Mouse (Mus musculus): Measurements from ENCODE around the gene Zzz3. TPM values are rescaled to one million over a fixed set of nuclear protein-coding genes. Genes with fewer than 3 reads are reported as not detected.
"Not testable (repeated sequence)": the region's sequence is repeated elsewhere in the genome, so short reads cannot be mapped to it uniquely, and the experiment has no call there.

Gene Zzz3
- total and polyA plus RNA-seq, 2 experiments from 2014 or later: 22.6 to 43.4 TPM

DNA sequence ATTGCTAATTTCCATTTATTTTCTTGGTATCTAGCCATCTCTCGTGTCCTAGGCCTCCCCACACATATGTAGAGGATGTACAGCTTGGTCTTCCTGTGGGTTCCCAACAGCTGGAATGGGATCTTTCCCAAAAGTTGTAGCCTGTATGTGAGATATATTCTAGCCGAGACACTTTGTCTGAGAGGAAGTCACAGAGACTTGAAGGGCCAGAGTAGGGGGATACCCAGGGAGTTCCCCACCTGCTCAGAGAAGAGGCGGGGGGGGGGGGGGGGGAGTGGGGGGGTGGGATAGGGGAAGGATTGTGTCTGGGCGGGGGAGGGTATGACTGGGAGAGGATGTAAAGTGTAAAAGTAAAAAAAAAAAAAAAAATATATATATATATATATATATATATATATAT is 57.9 kb downstream of the Zzz3 start:
- TF ChIP-seq CTCF (IDR thresholded peaks at IDR 0.05; ENCODE audit: low read depth): no peak
- Histone ChIP-seq H3K27ac (ENCODE audit: low read depth, low read length) (no peak overlapping the region), H3K9me3 (ENCODE audit: low read length) (no peaks in the 10 kb centered on the region), H3K27me3 (ENCODE audit: insufficient read depth, low read length) (no peaks in the 10 kb centered on the region), H3K9ac (no peak overlapping the region), H3K4me2 (ENCODE audit: low read depth) (no peak overlapping the region), H3K36me3 (ENCODE audit: insufficient read depth) (peaks cover 50% of the 10 kb centered on the region), H3K4me3 (ENCODE audit: low read depth, low read length) (no peak overlapping the region), H3K4me1 (ENCODE audit: insufficient read depth) (no peaks in the 10 kb centered on the region)
- WGBS: 93% methylated on average over 3 of the region's 4 CpGs
- DNase-seq (no peak), ATAC-seq (no peak)

- Histone ChIP-seq H3K9me3 (ENCODE audit: low read length) (no peaks in the 10 kb centered on the region), H3K27ac (ENCODE audit: low read depth, low read length) (no peak overlapping the region), H3K4me3 (ENCODE audit: low read depth, low read length) (no peak overlapping the region), H3K4me1 (ENCODE audit: insufficient read depth) (no peaks in the 10 kb centered on the region), H3K9ac (no peak overlapping the region), H3K4me2 (ENCODE audit: low read depth) (no peak overlapping the region), H3K27me3 (ENCODE audit: insufficient read depth, low read length) (no peaks in the 10 kb centered on the region), H3K36me3 (ENCODE audit: insufficient read depth) (peaks cover 46% of the 10 kb centered on the region)
- WGBS: 94% methylated on average over 2 of the region's 2 CpGs
- no peak for TF ChIP-seq CTCF (IDR thresholded peaks at IDR 0.05; ENCODE audit: low read depth)
- DNase-seq (no peak), ATAC-seq (no peak)
Measured at GRCm38 (mm10) chr3:152457308-152458035, 62.2 kb downstream of the Zzz3 start.

DNA sequence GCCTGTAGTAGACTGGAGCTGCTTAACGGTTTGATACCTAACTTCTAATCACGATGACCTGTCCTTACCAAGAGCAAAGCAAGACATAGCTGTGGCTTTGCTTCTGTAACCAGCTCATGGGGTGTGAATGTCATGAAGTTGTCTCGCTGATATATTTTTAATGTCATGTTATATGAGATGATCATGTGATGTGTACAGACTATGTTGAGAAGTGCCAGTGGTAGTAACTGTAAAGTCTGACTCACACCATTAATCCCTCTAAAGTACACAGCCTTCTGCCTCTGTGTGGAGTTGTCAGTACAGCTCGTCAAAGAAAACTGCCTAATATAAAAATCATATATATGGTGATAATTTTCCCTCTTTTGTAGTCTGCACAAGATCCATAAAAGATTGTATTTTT is 63.6 kb downstream of the Zzz3 start:
- not testable (repeated sequence) for H3K4me1 ChIP-seq (ENCODE audit: insufficient read depth); H3K4me2 ChIP-seq (ENCODE audit: low read depth); H3K9me3 ChIP-seq (ENCODE audit: low read length); H3K27ac ChIP-seq (ENCODE audit: low read depth, low read length); DNase-seq; ATAC-seq; H3K4me3 ChIP-seq (ENCODE audit: low read depth, low read length); H3K9ac ChIP-seq; H3K27me3 ChIP-seq (ENCODE audit: insufficient read depth, low read length)
- 96% methylated on average over 4 of the region's 4 CpGs for WGBS
- H3K36me3 ChIP-seq (ENCODE audit: insufficient read depth): peaks cover 46% of the 10 kb centered on the region

DNA sequence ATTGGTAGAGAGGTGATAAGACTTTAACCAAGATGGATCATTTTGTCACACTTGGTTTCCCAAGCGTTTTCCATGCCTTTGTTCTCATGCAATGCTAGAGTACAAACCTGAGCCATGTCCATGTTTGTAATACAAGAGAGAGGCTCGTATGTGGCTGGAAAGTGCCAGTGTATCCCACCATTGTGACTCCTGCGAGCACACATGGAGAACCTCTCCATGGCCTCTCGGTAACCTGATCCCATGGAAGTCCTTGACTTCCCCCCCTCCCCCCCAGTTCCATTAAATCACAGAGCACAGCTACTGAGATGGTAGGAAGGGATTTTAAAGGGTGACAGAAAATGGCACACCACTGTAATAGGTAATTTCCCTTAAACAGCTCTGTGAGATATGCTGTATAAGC is 65.5 kb downstream of the Zzz3 start:
- H3K9me3 ChIP-seq (ENCODE audit: low read length): no peaks in the 10 kb centered on the region
- DNase-seq: no peak
- no peak overlapping the region for H3K9ac ChIP-seq
- H3K27ac ChIP-seq (ENCODE audit: low read depth, low read length): no peak overlapping the region
- no peak for ATAC-seq
- WGBS: 59% methylated on average over 4 of the region's 4 CpGs
- H3K27me3 ChIP-seq (ENCODE audit: insufficient read depth, low read length): no peaks in the 10 kb centered on the region
- H3K36me3 ChIP-seq (ENCODE audit: insufficient read depth): peaks cover 31% of the 10 kb centered on the region
- no peaks in the 10 kb centered on the region for H3K4me1 ChIP-seq (ENCODE audit: insufficient read depth)
- no peak overlapping the region for H3K4me2 ChIP-seq (ENCODE audit: low read depth)
- no peak for TF ChIP-seq CTCF (IDR thresholded peaks at IDR 0.05; ENCODE audit: low read depth)
- no peak overlapping the region for H3K4me3 ChIP-seq (ENCODE audit: low read depth, low read length)

DNA sequence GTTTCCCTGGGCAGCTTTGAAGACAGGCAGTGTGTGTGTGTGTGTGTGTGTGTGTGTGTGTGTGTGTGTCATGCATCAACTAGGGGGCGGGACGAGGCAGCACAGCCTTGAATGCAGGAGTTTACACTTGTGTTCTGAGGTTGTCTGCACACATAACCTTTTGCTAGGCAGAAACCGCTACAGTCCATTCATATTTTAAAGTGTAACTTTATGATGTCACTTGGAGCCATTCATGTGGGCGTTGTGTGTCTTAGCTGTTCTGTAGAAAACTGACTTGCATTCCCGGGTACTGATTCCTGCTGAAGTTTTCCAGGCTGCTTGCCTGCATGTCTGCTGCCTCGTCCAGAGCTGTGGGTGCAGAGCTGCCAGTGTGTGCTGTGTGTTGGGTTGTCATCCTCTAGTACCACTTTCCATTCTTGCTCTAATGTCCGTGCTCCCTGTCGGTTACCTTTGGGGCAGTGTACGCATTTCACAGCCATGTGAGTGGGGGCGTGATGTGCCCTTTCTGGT is 66.8 kb downstream of the Zzz3 start:
- H3K9me3 ChIP-seq (ENCODE audit: low read length): no peaks in the 10 kb centered on the region
- H3K9ac ChIP-seq: no peak overlapping the region
- 86% methylated on average over 10 of the region's 10 CpGs for WGBS
- no peaks in the 10 kb centered on the region for H3K4me1 ChIP-seq (ENCODE audit: insufficient read depth)
- H3K27ac ChIP-seq (ENCODE audit: low read depth, low read length): no peak overlapping the region
- H3K4me2 ChIP-seq (ENCODE audit: low read depth): no peak overlapping the region
- no peak for ATAC-seq
- no peak overlapping the region for H3K4me3 ChIP-seq (ENCODE audit: low read depth, low read length)
- no peak for TF ChIP-seq CTCF (IDR thresholded peaks at IDR 0.05; ENCODE audit: low read depth)
- DNase-seq: no peak
- no peaks in the 10 kb centered on the region for H3K27me3 ChIP-seq (ENCODE audit: insufficient read depth, low read length)
- peaks cover 20% of the 10 kb centered on the region for H3K36me3 ChIP-seq (ENCODE audit: insufficient read depth)

DNA sequence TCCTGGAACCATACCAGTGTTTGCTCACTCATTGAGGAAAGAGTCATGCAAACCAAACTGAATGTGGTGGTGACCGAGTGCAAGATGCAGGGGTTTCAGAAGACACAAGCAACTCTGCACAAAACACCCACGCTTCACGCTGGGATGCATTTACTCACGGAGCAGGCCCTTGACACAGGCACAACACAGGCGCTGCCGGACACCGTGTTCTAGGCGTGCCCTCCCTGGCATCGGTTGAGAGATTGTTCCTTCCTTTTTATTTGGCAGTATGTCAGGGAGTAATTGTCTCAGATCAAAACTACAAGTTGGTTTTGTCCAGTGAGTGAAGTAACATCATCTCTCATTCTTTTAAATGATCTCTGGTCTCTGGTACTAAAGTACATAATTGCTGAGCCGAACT is 67.6 kb downstream of the Zzz3 start:
- H3K4me1 ChIP-seq (ENCODE audit: insufficient read depth): no peaks in the 10 kb centered on the region
- H3K27ac ChIP-seq (ENCODE audit: low read depth, low read length): no peak overlapping the region
- H3K36me3 ChIP-seq (ENCODE audit: insufficient read depth): peaks cover 12% of the 10 kb centered on the region
- no peak overlapping the region for H3K9ac ChIP-seq
- DNase-seq (no peak), ATAC-seq (no peak)
- no peak overlapping the region for H3K4me3 ChIP-seq (ENCODE audit: low read depth, low read length)
- TF ChIP-seq CTCF (IDR thresholded peaks at IDR 0.05; ENCODE audit: low read depth): no peak
- H3K27me3 ChIP-seq (ENCODE audit: insufficient read depth, low read length): no peaks in the 10 kb centered on the region
- no peaks in the 10 kb centered on the region for H3K9me3 ChIP-seq (ENCODE audit: low read length)
- no peak overlapping the region for H3K4me2 ChIP-seq (ENCODE audit: low read depth)
- 91% methylated on average over 10 of the region's 10 CpGs for WGBS

- no peaks in the 10 kb centered on the region for H3K9me3 ChIP-seq (ENCODE audit: low read length)
- H3K9ac ChIP-seq: no peak overlapping the region
- no peak overlapping the region for H3K27ac ChIP-seq (ENCODE audit: low read depth, low read length)
- TF ChIP-seq CTCF (IDR thresholded peaks at IDR 0.05; ENCODE audit: low read depth): no peak
- no peak for DNase-seq
- no peak for ATAC-seq
- WGBS: 94% methylated on average over 3 of the region's 3 CpGs
- H3K27me3 ChIP-seq (ENCODE audit: insufficient read depth, low read length): no peaks in the 10 kb centered on the region
- H3K4me3 ChIP-seq (ENCODE audit: low read depth, low read length): no peak overlapping the region
- H3K36me3 ChIP-seq (ENCODE audit: insufficient read depth): 0 out of 2 replicates have a peak, but pooled peaks cover 4% of the 10 kb centered on the region
- no peak overlapping the region for H3K4me2 ChIP-seq (ENCODE audit: low read depth)
- no peaks in the 10 kb centered on the region for H3K4me1 ChIP-seq (ENCODE audit: insufficient read depth)
Measured at GRCm38 (mm10) chr3:152464462-152464861, 69.2 kb downstream of the Zzz3 start.
